Mouse (Mus musculus): ENCODE measurements around the gene Knstrn.

The Knstrn gene

GRCm38 (mm10) chr2:118899981-118900825, 86.4 kb downstream of the Knstrn start, which contains the start of gene Bahd1:
Bahd1 (plus strand) TSS chr2:118900377.
- DNase-seq (ENCODE audit: extremely low read depth, insufficient read length, low spot score), result peak; percentile 74

GRCm38 (mm10) chr2:118900826-118901140, 87.0 kb downstream of the Knstrn start:
- DNase-seq (ENCODE audit: extremely low read depth, insufficient read length, low spot score), result peak; percentile 44

- peak; percentile 95 for DNase-seq (ENCODE audit: extremely low read depth, insufficient read length, low spot score)
These were observed 87.6 kb downstream of the Knstrn start for GRCm38 (mm10) chr2:118901175-118902031.

- peak; percentile 70 for DNase-seq (ENCODE audit: extremely low read depth, insufficient read length, low spot score)
These were observed 88.5 kb downstream of the Knstrn start for GRCm38 (mm10) chr2:118902051-118903025.

DNA sequence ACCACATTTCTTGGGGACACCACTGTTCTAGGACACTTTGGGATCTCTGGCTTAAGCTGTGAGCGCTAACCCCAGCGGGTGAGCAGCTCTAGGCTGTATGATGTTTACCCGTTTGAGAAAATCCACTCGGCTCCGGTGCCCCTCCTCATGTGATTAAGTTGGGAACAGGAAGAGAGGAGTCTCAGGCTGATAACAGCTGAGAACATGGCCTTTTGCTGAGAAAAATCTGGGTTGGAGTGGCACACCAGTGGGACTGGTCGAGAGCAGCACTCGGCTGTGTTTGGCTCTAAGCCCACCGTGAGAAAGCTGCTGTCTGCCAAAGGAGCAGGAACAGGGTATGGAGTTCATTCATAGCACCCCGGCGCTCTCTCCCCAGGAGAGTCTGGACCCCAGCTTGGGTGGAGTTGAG, 89.5 kb downstream of the Knstrn start:
- DNase-seq (ENCODE audit: extremely low read depth, insufficient read length, low spot score), result no peak
